10 mouse cellular contexts compared by ENCODE assay signal in genomic region chr6:119437894-119438761, GRCm38 (mm10). TPM values are rescaled to one million over a fixed set of nuclear protein-coding genes. Genes with fewer than 3 reads are reported as not detected.
A peak's percentile ranks its signal among the peaks of the same experiment; 100 is the strongest.
DNase-seq lines count a peak whose midpoint lies in the region; ATAC-seq and TF ChIP-seq lines count a peak whose summit lies in the region.
"Had no signal": no experiment of that assay in that cellular context is flagged by ENCODE, and none has a peak within 500 bp of the region (broad histone marks: within the 10 kb centered on the region; RNA-seq: fewer than 3 reads in every experiment).

No protein-coding gene starts in this region.

- no peak overlapping the region for H3K4me2 ChIP-seq in heart, embryonic 16.5 days (ENCODE audit: low read depth, low read length)
- H3K4me2 ChIP-seq in midbrain, embryonic 15.5 days = no peak overlapping the region
- H3K4me2 ChIP-seq in liver, postnatal 0 days (ENCODE audit: low read depth, low read length) = no peak overlapping the region
- H3K4me2 ChIP-seq: limb, embryonic 15.5 days had no signal

- TF ChIP-seq EP300 in liver, postnatal 0 days (IDR thresholded peaks at IDR 0.05; ENCODE audit: low read depth) = no peak

- H3K36me3 ChIP-seq in heart, embryonic 16.5 days (ENCODE audit: control insufficient read depth, insufficient read depth) = no peaks in the 10 kb centered on the region
- H3K36me3 ChIP-seq in midbrain, embryonic 15.5 days (replicated peaks) = no peaks in the 10 kb centered on the region
- no peaks in the 10 kb centered on the region for H3K36me3 ChIP-seq in liver, postnatal 0 days (replicated peaks; ENCODE audit: insufficient read depth, low read length)

- ATAC-seq in heart, embryonic 16.5 days (replicated peaks; ENCODE audit: extremely low read depth, insufficient read depth, low FRiP score) = peak; percentile 72
- peak; percentile 61 to 63 for ATAC-seq in hematopoietic stem cell, adult 5-6 weeks (replicated peaks in 1 of 2; ENCODE audit: insufficient read depth in 1 of 2, low FRiP score in 2 of 2, low TSS enrichment in 1 of 2, low read depth in 1 of 2, poor library complexity in 2 of 2, severe bottlenecking in 2 of 2)
- ATAC-seq in midbrain, embryonic 15.5 days (replicated peaks) = no peak; the same call in 1 of the 2 replicates
- ATAC-seq in liver, postnatal 0 days = no peak

- no peak for TF ChIP-seq CTCF in liver, postnatal 0 days (IDR thresholded peaks at IDR 0.05; ENCODE audit: low read depth)

- 47% methylated on average over 8 of the region's 8 CpGs for WGBS in heart, embryonic 16.5 days
- 49% methylated on average over 8 of the region's 8 CpGs for WGBS in midbrain, embryonic 15.5 days
- 32% methylated on average over 8 of the region's 8 CpGs for WGBS in liver, postnatal 0 days (ENCODE audit: insufficient replicate concordance)

- no peak for DNase-seq in heart, postnatal 36 days
- DNase-seq in embryo, embryonic 10.5 days (ENCODE audit: low spot score) = peak; percentile 47
- DNase-seq in adrenal gland, postnatal 14 days = no peak
- no peak for DNase-seq in liver, postnatal 0 days
- DNase-seq in frontal cortex, postnatal 25 days (ENCODE audit: low spot score in 2 of 2) = no peak
- DNase-seq: cerebellum, adult 11-12 months had no signal

- no peaks in the 10 kb centered on the region for H3K27me3 ChIP-seq in heart, embryonic 16.5 days (ENCODE audit: control insufficient read depth, insufficient read depth, low read length)
- H3K27me3 ChIP-seq in midbrain, embryonic 15.5 days (replicated peaks) = no peaks in the 10 kb centered on the region
- no peaks in the 10 kb centered on the region for H3K27me3 ChIP-seq in liver, postnatal 0 days (ENCODE audit: insufficient read depth, low read length)
- H3K27me3 ChIP-seq: limb, embryonic 15.5 days had no signal

- intact Hi-C loops in heart, postnatal 36 days (cut with DNase I) = no loop called here

- no peaks in the 10 kb centered on the region for H3K9me3 ChIP-seq in heart, embryonic 16.5 days (replicated peaks; ENCODE audit: control insufficient read depth, low read length)
- no peaks in the 10 kb centered on the region for H3K9me3 ChIP-seq in midbrain, embryonic 15.5 days
- H3K9me3 ChIP-seq in liver, postnatal 0 days (ENCODE audit: low read length) = no peaks in the 10 kb centered on the region
- H3K9me3 ChIP-seq: limb, embryonic 15.5 days had no signal

- no peak overlapping the region for H3K27ac ChIP-seq in heart, embryonic 16.5 days (ENCODE audit: low read length)
- 0 out of 2 replicates have a peak overlapping the region, but pooled peaks have one; percentile 3 for H3K27ac ChIP-seq in midbrain, embryonic 15.5 days
- no peak overlapping the region for H3K27ac ChIP-seq in liver, postnatal 0 days (ENCODE audit: low read depth)
- H3K27ac ChIP-seq: limb, embryonic 15.5 days had no signal

- H3K9ac ChIP-seq in heart, embryonic 16.5 days (ENCODE audit: low read length) = no peak overlapping the region
- no peak overlapping the region for H3K9ac ChIP-seq in midbrain, embryonic 15.5 days
- H3K9ac ChIP-seq in liver, postnatal 0 days (replicated peaks) = no peak overlapping the region
- H3K9ac ChIP-seq: limb, embryonic 15.5 days had no signal

- H3K4me3 ChIP-seq in heart, embryonic 16.5 days (ENCODE audit: low read length) = no peak overlapping the region
- no peak overlapping the region for H3K4me3 ChIP-seq in midbrain, embryonic 15.5 days
- no peak overlapping the region for H3K4me3 ChIP-seq in liver, postnatal 0 days (ENCODE audit: low read depth, low read length)
- H3K4me3 ChIP-seq: limb, embryonic 15.5 days had no signal

- peaks cover 8% of the 10 kb centered on the region for H3K4me1 ChIP-seq in heart, embryonic 16.5 days (ENCODE audit: control insufficient read depth, insufficient read depth, low read length)
- H3K4me1 ChIP-seq in midbrain, embryonic 15.5 days = peaks cover 7% of the 10 kb centered on the region; the same call in 1 of the 2 replicates
- no peaks in the 10 kb centered on the region for H3K4me1 ChIP-seq in liver, postnatal 0 days (ENCODE audit: insufficient read depth)
- H3K4me1 ChIP-seq: limb, embryonic 15.5 days had no signal

RNA-seq across cellular contexts. Expression of gene Adipor2, which starts 20.6 kb away (rescaled TPM):
- polyA plus RNA-seq in heart, embryonic 16.5 days (2015; fragmentation: Nextera tagmentation; extraction: Ambion mirVana) = 29.8 and 37.5 TPM in 2 replicates
- 10 to 100 TPM; 61.9 to 65.0 TPM for total RNA-seq in heart, postnatal 36 days (2021)
- total RNA-seq in hematopoietic stem cell, adult 5-6 weeks (2017) = 145 and 155 TPM in 2 replicates
- polyA plus RNA-seq in midbrain, embryonic 15.5 days (2015; fragmentation: Nextera tagmentation; extraction: Ambion mirVana) = 39.2 and 39.3 TPM in 2 replicates
- total RNA-seq in adrenal gland, postnatal 14 days (2021) = 158 and 194 TPM in 2 replicates
- polyA plus RNA-seq in liver, postnatal 0 days (2015; fragmentation: Nextera tagmentation; extraction: Ambion mirVana) = 53.9 and 58.6 TPM in 2 replicates

RNA-seq across cellular contexts. Expression of gene Fbxl14, which starts 41.3 kb away (rescaled TPM):
- polyA plus RNA-seq in heart, embryonic 16.5 days (2015; fragmentation: Nextera tagmentation; extraction: Ambion mirVana) = 3.3 and 4.3 TPM in 2 replicates
- total RNA-seq in heart, postnatal 36 days (2021) = 10 to 100 TPM; 14.1 to 16.5 TPM
- total RNA-seq in hematopoietic stem cell, adult 5-6 weeks (2017) = 57.2 and 67.6 TPM in 2 replicates
- 2.4 and 2.5 TPM in 2 replicates for polyA plus RNA-seq in midbrain, embryonic 15.5 days (2015; fragmentation: Nextera tagmentation; extraction: Ambion mirVana)
- 27.4 and 33.5 TPM in 2 replicates for total RNA-seq in adrenal gland, postnatal 14 days (2021)
- 2.4 and 2.5 TPM in 2 replicates for polyA plus RNA-seq in liver, postnatal 0 days (2015; fragmentation: Nextera tagmentation; extraction: Ambion mirVana)

Comparison
In these comparisons a context has a peak if more than half of its experiments do, and no peak if none do; other contexts are left out.
1. ATAC-seq: peak in heart, embryonic 16.5 days (single experiment) and hematopoietic stem cell, adult 5-6 weeks (2 of 2); none in midbrain, embryonic 15.5 days (single experiment) and liver, postnatal 0 days (single experiment).